Mouse (Mus musculus): Measurements from ENCODE around the gene Jmjd8. TPM values are rescaled to one million over a fixed set of nuclear protein-coding genes. Genes with fewer than 3 reads are reported as not detected.
A peak's percentile ranks its signal among the peaks of the same experiment; 100 is the strongest.

Gene Jmjd8
- 10 to 100 TPM; 59.1 to 59.6 TPM for total RNA-seq (2021)
- long read RNA-seq, experiment 1, transcript Jmjd8-205 (9 exons, 2,268 nt) = major isoform, 38 of 64 reads
- long read RNA-seq, experiment 1, partial matches to known transcripts = 9 of 64 reads
- long read RNA-seq, experiment 1, other reads (novel, unspliced or antisense) = 15 of 64 reads
- long read RNA-seq, experiment 2, transcript Jmjd8-205 (9 exons, 2,268 nt) = major isoform, 31 of 52 reads
- long read RNA-seq, experiment 2, partial matches to known transcripts = 10 of 52 reads
- long read RNA-seq, experiment 2, other reads (novel, unspliced or antisense) = 8 of 52 reads

- DNase-seq (ENCODE audit: low spot score in 2 of 2) = peak; percentile 89 to 92
- intact Hi-C loops (cut with DNase I) = no loop called here
Observed at GRCm38 (mm10) chr17:25828712-25829557, at the start of gene Jmjd8. TSS of gene Jmjd8 (plus strand) at chr17:25828867.

GRCm38 (mm10) chr17:25781339-25781738, 47.3 kb upstream of the Jmjd8 start:
- DNase-seq (ENCODE audit: low spot score in 2 of 2) = no peak
- intact Hi-C loops (cut with DNase I) = no loop called here

GRCm38 (mm10) chr17:25783086-25783485, 45.6 kb upstream of the Jmjd8 start:
- intact Hi-C loops (cut with DNase I) = no loop called here
- DNase-seq (ENCODE audit: low spot score in 2 of 2) = no peak

GRCm38 (mm10) chr17:25783861-25784574, 44.6 kb upstream of the Jmjd8 start:
- no peak for DNase-seq (ENCODE audit: low spot score in 2 of 2)
- intact Hi-C loops (cut with DNase I) = no loop called here

- DNase-seq (ENCODE audit: low spot score in 2 of 2) = peak; percentile 97 to 98
- intact Hi-C loops (cut with DNase I) = no loop called here
Observed at GRCm38 (mm10) chr17:25785281-25785745, 43.4 kb upstream of the Jmjd8 start, which contains the start of gene Haghl. TSS of gene Haghl (minus strand) at chr17:25785673.

GRCm38 (mm10) chr17:25786280-25786679, 42.4 kb upstream of the Jmjd8 start, which contains the start of gene Ccdc78:
TSS of gene Ccdc78 (plus strand) at chr17:25786580.
- no peak for DNase-seq (ENCODE audit: low spot score in 2 of 2)
- intact Hi-C loops (cut with DNase I) = no loop called here

- no peak for DNase-seq (ENCODE audit: low spot score in 2 of 2)
- intact Hi-C loops (cut with DNase I) = no loop called here
Observed at GRCm38 (mm10) chr17:25786781-25787504, 41.7 kb upstream of the Jmjd8 start.

GRCm38 (mm10) chr17:25791320-25791842, 37.3 kb upstream of the Jmjd8 start:
- DNase-seq (ENCODE audit: low spot score in 2 of 2) = peak in 1 of 2 experiments; percentile 55
- intact Hi-C loops (cut with DNase I) = loop anchor here (10.0 kb wide), 1 partner anchor 227 kb away; no protein-coding TSS in a partner anchor

GRCm38 (mm10) chr17:25791843-25792527, 36.7 kb upstream of the Jmjd8 start:
- intact Hi-C loops (cut with DNase I) = loop anchor here (10.0 kb wide), 1 partner anchor 227 kb away; no protein-coding TSS in a partner anchor

GRCm38 (mm10) chr17:25792615-25793014, 36.1 kb upstream of the Jmjd8 start, which contains the start of gene Fam173a:
TSS of gene Fam173a (minus strand) at chr17:25792901.
- peak; percentile 80 for DNase-seq (ENCODE audit: low spot score in 2 of 2)
- intact Hi-C loops (cut with DNase I) = loop anchor here (10.0 kb wide), 1 partner anchor 228 kb away; no protein-coding TSS in a partner anchor

More at GRCm38 (mm10) chr17:25791843-25792527, 36.7 kb upstream of the Jmjd8 start:
- peak; percentile 80 to 86 for DNase-seq (ENCODE audit: low spot score in 2 of 2)

GRCm38 (mm10) chr17:25794197-25794596, 34.5 kb upstream of the Jmjd8 start:
- intact Hi-C loops (cut with DNase I) = loop anchor here (10.0 kb wide), 1 partner anchor 229 kb away; no protein-coding TSS in a partner anchor
- DNase-seq (ENCODE audit: low spot score in 2 of 2) = no peak

GRCm38 (mm10) chr17:25794998-25795397, 33.7 kb upstream of the Jmjd8 start:
- no peak for DNase-seq (ENCODE audit: low spot score in 2 of 2)
- intact Hi-C loops (cut with DNase I) = loop anchor here (10.0 kb wide), 1 partner anchor 230 kb away; no protein-coding TSS in a partner anchor

GRCm38 (mm10) chr17:25795609-25796092, 33.0 kb upstream of the Jmjd8 start, which contains the start of gene AC134908.4:
TSS of gene AC134908.4 (minus strand) at chr17:25795659.
- intact Hi-C loops (cut with DNase I) = loop anchor here (10.0 kb wide), 1 partner anchor 231 kb away; no protein-coding TSS in a partner anchor
- peak; percentile 53 to 78 for DNase-seq (ENCODE audit: low spot score in 2 of 2)

GRCm38 (mm10) chr17:25796211-25796771, 32.4 kb upstream of the Jmjd8 start:
- DNase-seq (ENCODE audit: low spot score in 2 of 2) = no peak
- intact Hi-C loops (cut with DNase I) = loop anchor here (10.0 kb wide), 1 partner anchor 231 kb away; no protein-coding TSS in a partner anchor

GRCm38 (mm10) chr17:25796951-25797369, 31.7 kb upstream of the Jmjd8 start, which contains the start of gene Metrn:
TSS of gene Metrn (minus strand) at chr17:25797136.
- intact Hi-C loops (cut with DNase I) = loop anchor here (10.0 kb wide), 1 partner anchor 232 kb away; no protein-coding TSS in a partner anchor
- DNase-seq (ENCODE audit: low spot score in 2 of 2) = peak; percentile 57 to 76

- intact Hi-C loops (cut with DNase I) = loop anchor here (2.0 kb wide), 3 partner anchors 28 to 324 kb away; partner anchors contain the start of gene Narfl
- peak; percentile 78 to 80 for DNase-seq (ENCODE audit: low spot score in 2 of 2)
Observed at GRCm38 (mm10) chr17:25801029-25801428, 27.6 kb upstream of the Jmjd8 start.
